Mouse (Mus musculus) heart, postnatal 10 days (tissue): Measurements from ENCODE around the gene Trim14. TPM values are rescaled to one million over a fixed set of nuclear protein-coding genes. Genes with fewer than 3 reads are reported as not detected.

Source experiments
- DNase-seq, 2 experiments: peaks; one replicate each; pipeline ENCODE4 v3.0.0; 2021
- intact Hi-C: fragments of 180-260 bp; cut with DNase I; formaldehyde crosslinking; loops from one replicate; pipeline ENCODE4 v1.15.1; 2025
- total RNA-seq, 2 experiments: library from RNA; stranded (reverse); gene quantifications; 2 replicates each; pipeline ENCODE4 v1.2.3; 2021

Trim14 gene
- total RNA-seq, 2 experiments from 2014 or later: 0.79 to 0.84 TPM

DNA sequence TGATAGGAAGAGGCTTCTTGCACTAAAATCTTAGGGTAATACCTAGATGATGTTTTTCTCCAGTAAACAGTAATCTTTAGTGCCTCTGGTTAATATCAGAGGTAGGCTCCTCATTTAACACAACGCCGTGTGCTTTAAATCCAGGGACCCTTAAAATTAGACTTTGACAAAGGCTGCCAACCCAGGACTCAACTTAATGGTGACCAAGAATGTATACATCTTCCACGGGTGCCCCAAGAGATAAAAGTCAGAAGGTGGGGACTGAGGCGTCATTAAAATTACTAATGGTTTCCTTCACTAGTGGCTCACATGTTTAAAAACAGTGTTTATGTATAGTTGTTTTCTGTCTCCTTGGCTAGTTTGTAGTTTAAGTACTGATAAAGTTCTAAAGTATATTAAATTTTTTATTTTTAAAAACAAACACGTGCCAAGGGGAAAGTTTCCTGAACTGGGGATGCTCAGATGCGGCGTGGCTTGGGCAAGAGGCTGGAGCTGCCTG, 85.9 kb downstream of the Trim14 start:
- no peak for DNase-seq
- intact Hi-C loops: no loop called here

GRCm38 (mm10) chr4:46448886-46449285, 87.1 kb downstream of the Trim14 start:
- DNase-seq: peak; percentile 28 to 41
- intact Hi-C loops: loop anchor here (5.0 kb wide), 1 partner anchor 247 kb away; no protein-coding TSS in a partner anchor

DNA sequence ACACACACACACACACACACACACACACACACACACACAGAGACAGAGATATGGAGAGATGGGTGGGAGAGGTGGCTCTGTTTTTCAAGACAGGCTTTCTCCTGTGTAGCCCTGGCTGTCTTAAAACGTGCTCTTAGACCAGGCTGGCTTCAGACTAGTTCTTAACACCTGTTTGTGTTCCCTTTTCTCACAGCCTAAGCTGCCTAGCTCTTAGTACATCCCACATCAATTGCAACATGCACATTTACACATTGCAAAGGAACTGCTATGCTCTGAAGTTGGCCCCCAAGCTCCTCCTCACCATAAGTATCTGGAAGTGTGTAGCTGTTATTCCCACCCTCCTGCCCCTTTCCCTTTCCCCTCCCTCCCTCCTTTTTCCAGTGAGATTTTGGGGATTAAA, 88.5 kb downstream of the Trim14 start:
- intact Hi-C loops: loop anchor here (5.0 kb wide), 1 partner anchor 245 kb away; no protein-coding TSS in a partner anchor
- DNase-seq: no peak

GRCm38 (mm10) chr4:46445237-46445945, 90.5 kb downstream of the Trim14 start:
- intact Hi-C loops: loop anchor here (5.0 kb wide), 1 partner anchor 243 kb away; no protein-coding TSS in a partner anchor
- DNase-seq: no peak

Other genes with a start within 250 kb of the Trim14 start
- not detected for gene Foxe1, start 192.5 kb downstream of the Trim14 start, total RNA-seq
- gene Trmo, start 146.7 kb downstream of the Trim14 start, total RNA-seq: 1 to 10 TPM; 4.2 to 4.7 TPM
- gene Hemgn, start 122.6 kb downstream of the Trim14 start, total RNA-seq: under 1 TPM; 0.17 to 0.43 TPM
- gene Anp32b, start 85.2 kb downstream of the Trim14 start, total RNA-seq: 10 to 100 TPM; 86.8 to 90.9 TPM
- gene Nans, start 46.9 kb downstream of the Trim14 start, total RNA-seq: 10 to 100 TPM; 30.6 to 34.5 TPM
- gene Coro2a, start 66.1 kb upstream of the Trim14 start, total RNA-seq: under 1 TPM; 0.27 to 0.43 TPM
- gene Tbc1d2, start 114.1 kb upstream of the Trim14 start, total RNA-seq: 1 to 10 TPM; 3.0 TPM